Mouse (Mus musculus) lung, postnatal 0 days (tissue): ENCODE results near the gene Pakap.

Experiments used
- CTCF ChIP-seq: IDR thresholded peaks from 2 replicates; pipeline ENCODE4 v1.5.1; 2016; ENCODE audit warnings: antibody characterized with exemption, mild to moderate bottlenecking
- EP300 ChIP-seq: IDR thresholded peaks from 2 replicates; pipeline ENCODE4 v1.6.1; 2016; ENCODE audit warnings: antibody characterized with exemption, mild to moderate bottlenecking, control low read depth

GRCm38 (mm10) chr4:57846381-57846990 is 278.5 kb downstream of the Pakap start:
- no peak for TF ChIP-seq CTCF
- no peak for TF ChIP-seq EP300
